Comparison of ENCODE assay signal across 8 mouse cellular contexts in the genomic region with DNA sequence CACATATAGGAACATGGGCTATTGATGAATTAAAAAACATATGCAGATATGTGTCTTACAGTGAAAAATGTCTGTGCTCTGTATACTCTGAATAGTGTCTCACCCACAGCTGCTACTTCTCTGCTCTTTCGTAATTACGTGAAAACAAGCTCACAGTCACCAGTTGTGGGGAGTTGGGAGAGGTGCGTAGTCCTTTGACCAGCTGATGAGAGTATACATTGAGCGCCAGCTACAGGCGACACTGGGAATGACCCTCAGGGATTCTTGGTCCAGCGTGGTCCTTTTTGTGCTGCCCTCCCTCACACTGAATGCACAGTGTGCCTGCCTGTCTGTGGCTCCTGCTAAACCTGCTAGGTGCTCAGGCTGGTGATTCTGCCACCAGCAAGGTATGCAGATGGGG.
A peak's percentile ranks its signal among the peaks of the same experiment; 100 is the strongest.
DNase-seq lines count a peak whose midpoint lies in the region.

No protein-coding gene starts in this region.

- intact Hi-C loops in gastrocnemius, postnatal 36 days (cut with DNase I): loop anchor here (1.0 kb wide), 1 partner anchor 199 kb away; no protein-coding TSS in a partner anchor
- intact Hi-C loops in gastrocnemius, postnatal 14 days (cut with DNase I; ENCODE audit: low total_unique reads): no loop called here

- DNase-seq in gastrocnemius, adult 18-20 months (ENCODE audit: low spot score): peak; percentile 36
- no peak for DNase-seq in gastrocnemius, postnatal 36 days
- peak; percentile 34 for DNase-seq in right cerebral cortex, postnatal 14 days
- no peak for DNase-seq in right cerebral cortex, adult 18-20 months
- peak; percentile 44 for DNase-seq in cerebellum, adult 8-10 months
- peak; percentile 31 for DNase-seq in gastrocnemius, postnatal 14 days
- DNase-seq in lung, adult 18-20 months: peak; percentile 47 to 55
- DNase-seq in T-cell, adult 2 months (ENCODE audit: low spot score): no peak

Comparison
In these comparisons a context has a peak if more than half of its experiments do, and no peak if none do; other contexts are left out.
1. DNase-seq: peak in gastrocnemius, adult 18-20 months (single experiment), right cerebral cortex, postnatal 14 days (single experiment), cerebellum, adult 8-10 months (single experiment), gastrocnemius, postnatal 14 days (single experiment) and lung, adult 18-20 months (2 of 2); none in gastrocnemius, postnatal 36 days (0 of 2), right cerebral cortex, adult 18-20 months (single experiment) and T-cell, adult 2 months (single experiment).